Mouse (Mus musculus): Measurements from ENCODE around the gene Ccdc9b. TPM values are rescaled to one million over a fixed set of nuclear protein-coding genes. Genes with fewer than 3 reads are reported as not detected.

Ccdc9b gene
- polyA plus RNA-seq, 1 experiment from 2014 or later: 0.77 TPM

GRCm38 (mm10) chr2:118723693-118724486 is 38.6 kb downstream of the Ccdc9b start:
- Histone ChIP-seq H3K27ac (ENCODE audit: low read depth, low read length) (no peak overlapping the region), H3K27me3 (replicated peaks; ENCODE audit: control insufficient read depth, insufficient read depth, low read length) (peaks cover 7% of the 10 kb centered on the region; the same call in 1 of the 2 replicates), H3K36me3 (ENCODE audit: control insufficient read depth, insufficient read depth) (no peaks in the 10 kb centered on the region), H3K9me3 (ENCODE audit: control insufficient read depth) (no peaks in the 10 kb centered on the region), H3K9ac (ENCODE audit: low read depth, low read length) (no peak overlapping the region), H3K4me3 (ENCODE audit: low read depth, low read length) (no peak overlapping the region), H3K4me1 (replicated peaks; ENCODE audit: control insufficient read depth, insufficient read depth, low read length) (no peaks in the 10 kb centered on the region), H3K4me2 (replicated peaks; ENCODE audit: low read depth) (no peak overlapping the region)
- WGBS: 75% methylated on average over 15 of the region's 15 CpGs
- TF ChIP-seq CTCF (IDR thresholded peaks at IDR 0.05; ENCODE audit: low read depth): no peak
- no peak for ATAC-seq

- Histone ChIP-seq H3K27ac (ENCODE audit: low read depth, low read length) (no peak overlapping the region), H3K27me3 (replicated peaks; ENCODE audit: control insufficient read depth, insufficient read depth, low read length) (peaks cover 16% of the 10 kb centered on the region), H3K4me3 (ENCODE audit: low read depth, low read length) (no peak overlapping the region), H3K4me2 (replicated peaks; ENCODE audit: low read depth) (no peak overlapping the region), H3K9ac (ENCODE audit: low read depth, low read length) (no peak overlapping the region), H3K9me3 (ENCODE audit: control insufficient read depth) (no peaks in the 10 kb centered on the region), H3K4me1 (replicated peaks; ENCODE audit: control insufficient read depth, insufficient read depth, low read length) (no peaks in the 10 kb centered on the region), H3K36me3 (ENCODE audit: control insufficient read depth, insufficient read depth) (no peaks in the 10 kb centered on the region)
- no peak for TF ChIP-seq CTCF (IDR thresholded peaks at IDR 0.05; ENCODE audit: low read depth)
- WGBS: 82% methylated on average over 5 of the region's 5 CpGs
- no peak for ATAC-seq
These were observed 45.8 kb downstream of the Ccdc9b start for GRCm38 (mm10) chr2:118716677-118717076.

DNA sequence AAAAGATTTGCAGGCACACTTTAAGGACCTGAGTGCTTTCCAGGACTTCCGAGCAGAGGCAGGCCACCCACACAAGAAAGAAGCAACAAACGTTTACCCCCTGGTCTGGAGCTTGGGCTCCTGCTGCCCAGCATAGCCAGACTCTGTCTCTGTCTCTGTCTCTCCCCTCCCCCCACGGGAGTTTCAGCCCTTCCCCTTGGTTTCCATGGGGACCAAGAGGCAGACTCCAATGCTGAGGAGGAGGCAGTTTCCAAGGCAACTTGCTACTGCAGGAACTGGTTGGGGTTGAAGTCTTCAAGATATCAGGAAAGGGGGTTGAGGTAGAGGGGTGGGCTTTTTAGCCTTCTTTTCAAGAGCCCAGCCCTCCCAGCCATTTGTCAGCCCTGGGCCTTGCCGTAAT is 48.2 kb downstream of the Ccdc9b start:
- H3K9ac ChIP-seq (ENCODE audit: low read depth, low read length): no peak overlapping the region
- peaks cover 28% of the 10 kb centered on the region for H3K27me3 ChIP-seq (replicated peaks; ENCODE audit: control insufficient read depth, insufficient read depth, low read length)
- WGBS: 41% methylated on average over 4 of the region's 4 CpGs

GRCm38 (mm10) chr2:118713631-118714030 is 48.8 kb downstream of the Ccdc9b start:
- Histone ChIP-seq H3K4me2 (replicated peaks; ENCODE audit: low read depth) (no peak overlapping the region), H3K27me3 (replicated peaks; ENCODE audit: control insufficient read depth, insufficient read depth, low read length) (peaks cover 34% of the 10 kb centered on the region), H3K9ac (ENCODE audit: low read depth, low read length) (no peak overlapping the region), H3K9me3 (ENCODE audit: control insufficient read depth) (no peaks in the 10 kb centered on the region), H3K27ac (ENCODE audit: low read depth, low read length) (no peak overlapping the region), H3K4me1 (replicated peaks; ENCODE audit: control insufficient read depth, insufficient read depth, low read length) (0 out of 2 replicates have a peak, but pooled peaks cover 4% of the 10 kb centered on the region), H3K4me3 (ENCODE audit: low read depth, low read length) (no peak overlapping the region), H3K36me3 (ENCODE audit: control insufficient read depth, insufficient read depth) (no peaks in the 10 kb centered on the region)
- no peak for ATAC-seq
- TF ChIP-seq CTCF (IDR thresholded peaks at IDR 0.05; ENCODE audit: low read depth): no peak
- 85% methylated on average over 6 of the region's 6 CpGs for WGBS

More for the DNA sequence above, 48.2 kb downstream of the Ccdc9b start:
- ATAC-seq: no peak
- no peaks in the 10 kb centered on the region for H3K9me3 ChIP-seq (ENCODE audit: control insufficient read depth)
- no peak for TF ChIP-seq CTCF (IDR thresholded peaks at IDR 0.05; ENCODE audit: low read depth)
- 0 out of 2 replicates have a peak, but pooled peaks cover 4% of the 10 kb centered on the region for H3K4me1 ChIP-seq (replicated peaks; ENCODE audit: control insufficient read depth, insufficient read depth, low read length)
- H3K27ac ChIP-seq (ENCODE audit: low read depth, low read length): no peak overlapping the region
- no peak overlapping the region for H3K4me2 ChIP-seq (replicated peaks; ENCODE audit: low read depth)
- no peaks in the 10 kb centered on the region for H3K36me3 ChIP-seq (ENCODE audit: control insufficient read depth, insufficient read depth)
- no peak overlapping the region for H3K4me3 ChIP-seq (ENCODE audit: low read depth, low read length)

GRCm38 (mm10) chr2:118711038-118711494 is 51.4 kb downstream of the Ccdc9b start:
- H3K4me3 ChIP-seq (ENCODE audit: low read depth, low read length): peak overlapping the region; percentile 24; the same call in 1 of the 2 replicates
- no peak for TF ChIP-seq CTCF (IDR thresholded peaks at IDR 0.05; ENCODE audit: low read depth)
- 2% methylated on average over 36 of the region's 36 CpGs for WGBS
- ATAC-seq: peak; percentile 63
- 0 out of 2 replicates have a peak, but pooled peaks cover 4% of the 10 kb centered on the region for H3K4me1 ChIP-seq (replicated peaks; ENCODE audit: control insufficient read depth, insufficient read depth, low read length)
- no peak overlapping the region for H3K27ac ChIP-seq (ENCODE audit: low read depth, low read length)
- peak overlapping the region; percentile 35; the same call in 1 of the 2 replicates for H3K9ac ChIP-seq (ENCODE audit: low read depth, low read length)
- no peaks in the 10 kb centered on the region for H3K36me3 ChIP-seq (ENCODE audit: control insufficient read depth, insufficient read depth)
- H3K9me3 ChIP-seq (ENCODE audit: control insufficient read depth): no peaks in the 10 kb centered on the region
- H3K27me3 ChIP-seq (replicated peaks; ENCODE audit: control insufficient read depth, insufficient read depth, low read length): peaks cover 53% of the 10 kb centered on the region
- peak overlapping the region; percentile 60 for H3K4me2 ChIP-seq (replicated peaks; ENCODE audit: low read depth)

DNA sequence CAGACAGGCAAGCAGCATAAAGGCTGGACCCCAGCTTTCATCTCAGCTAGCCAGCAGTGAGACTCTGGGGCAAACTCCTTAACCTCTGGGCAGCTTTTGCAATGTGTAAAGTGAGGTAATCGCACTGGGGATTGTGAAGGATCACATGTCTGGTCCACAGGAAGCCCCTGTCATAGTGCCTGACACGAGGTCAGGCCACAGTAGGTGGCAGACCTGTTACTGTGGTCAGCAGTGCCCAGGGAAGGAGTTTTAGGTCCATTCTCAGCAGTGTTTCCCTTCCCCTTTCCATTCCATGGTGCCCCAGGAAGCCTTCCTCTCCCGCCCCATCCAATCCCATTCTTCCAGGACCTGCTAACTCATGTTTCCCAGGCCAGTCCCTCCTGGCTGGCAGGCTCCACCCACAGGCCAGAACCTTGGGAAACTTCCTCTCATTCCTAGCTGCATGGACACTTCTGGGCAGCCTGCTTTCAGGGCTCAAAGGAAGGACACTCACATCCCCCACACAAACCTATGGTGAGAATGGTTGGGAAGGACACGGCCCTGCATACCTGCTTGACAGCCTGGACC is 52.7 kb downstream of the Ccdc9b start:
- Histone ChIP-seq H3K27ac (ENCODE audit: low read depth, low read length) (no peak overlapping the region), H3K4me2 (replicated peaks; ENCODE audit: low read depth) (no peak overlapping the region), H3K9ac (ENCODE audit: low read depth, low read length) (no peak overlapping the region), H3K9me3 (ENCODE audit: control insufficient read depth) (no peaks in the 10 kb centered on the region), H3K36me3 (ENCODE audit: control insufficient read depth, insufficient read depth) (no peaks in the 10 kb centered on the region), H3K4me1 (replicated peaks; ENCODE audit: control insufficient read depth, insufficient read depth, low read length) (0 out of 2 replicates have a peak, but pooled peaks cover 4% of the 10 kb centered on the region), H3K27me3 (replicated peaks; ENCODE audit: control insufficient read depth, insufficient read depth, low read length) (peaks cover 66% of the 10 kb centered on the region), H3K4me3 (ENCODE audit: low read depth, low read length) (no peak overlapping the region)
- 51% methylated on average over 4 of the region's 4 CpGs for WGBS
- ATAC-seq: no peak
- no peak for TF ChIP-seq CTCF (IDR thresholded peaks at IDR 0.05; ENCODE audit: low read depth)

Data from intestine, postnatal 0 days (tissue).